Mouse (Mus musculus) layer of hippocampus, adult 2 months (tissue): ENCODE data around the gene Mroh2a. TPM values are rescaled to one million over a fixed set of nuclear protein-coding genes. Genes with fewer than 3 reads are reported as not detected.

Experiments used
- DNase-seq, 2 experiments: peaks; one replicate each; pipeline ENCODE4 v3.0.0; 2022; ENCODE audit warnings: low spot score in 2 of 2
- H3K27ac ChIP-seq: fragments of 200-600 bp; 2 replicates; pipeline ENCODE4 v1.8.1; 2022
- H3K4me3 ChIP-seq: fragments of 200-600 bp; 2 replicates; pipeline ENCODE4 v1.8.1; 2022; ENCODE audit warnings: mild to moderate bottlenecking
- CTCF ChIP-seq: fragments of 200-600 bp; conservative IDR thresholded peaks from 2 replicates; pipeline ENCODE4 v1.8.1; 2022; ENCODE audit warnings: antibody characterized with exemption, mild to moderate bottlenecking, moderate library complexity
- total RNA-seq, 2 experiments: library from RNA; stranded (reverse); gene quantifications; 2 replicates each; pipeline ENCODE4 v1.2.3; 2021

Mroh2a gene
- total RNA-seq, 2 experiments from 2014 or later: 0.38 TPM; not detected in 1

GRCm38 (mm10) chr1:88260604-88261377 lies 34.0 kb downstream of the Mroh2a start:
- H3K27ac ChIP-seq: no peak overlapping the region
- DNase-seq: no peak
- no peak overlapping the region for H3K4me3 ChIP-seq
- TF ChIP-seq CTCF: no peak

- H3K27ac ChIP-seq: no peak overlapping the region
- no peak overlapping the region for H3K4me3 ChIP-seq
- no peak for TF ChIP-seq CTCF
- no peak for DNase-seq
Observed at GRCm38 (mm10) chr1:88261706-88262105, 34.9 kb downstream of the Mroh2a start.

- Histone ChIP-seq H3K27ac (no peak overlapping the region), H3K4me3 (no peak overlapping the region)
- TF ChIP-seq CTCF: no peak
- no peak for DNase-seq
Observed at GRCm38 (mm10) chr1:88262255-88262654, 35.5 kb downstream of the Mroh2a start.

- Histone ChIP-seq H3K4me3 (no peak overlapping the region), H3K27ac (no peak overlapping the region)
- DNase-seq: no peak
- TF ChIP-seq CTCF: no peak
Observed at GRCm38 (mm10) chr1:88262961-88263360, 36.2 kb downstream of the Mroh2a start.

- no peak overlapping the region for H3K27ac ChIP-seq
- no peak for TF ChIP-seq CTCF
- no peak for DNase-seq
- no peak overlapping the region for H3K4me3 ChIP-seq
Observed at GRCm38 (mm10) chr1:88263778-88264177, 37.0 kb downstream of the Mroh2a start.

- TF ChIP-seq CTCF: no peak
- Histone ChIP-seq H3K4me3 (no peak overlapping the region), H3K27ac (no peak overlapping the region)
- no peak for DNase-seq
Observed at GRCm38 (mm10) chr1:88264237-88264868, 37.6 kb downstream of the Mroh2a start.

- no peak overlapping the region for H3K4me3 ChIP-seq
- no peak for TF ChIP-seq CTCF
- no peak for DNase-seq
- H3K27ac ChIP-seq: no peak overlapping the region
Observed at GRCm38 (mm10) chr1:88264869-88265240, 38.1 kb downstream of the Mroh2a start.

- DNase-seq: no peak
- H3K4me3 ChIP-seq: no peak overlapping the region
- no peak overlapping the region for H3K27ac ChIP-seq
- no peak for TF ChIP-seq CTCF
Observed at GRCm38 (mm10) chr1:88266123-88266522, 39.3 kb downstream of the Mroh2a start.

- no peak overlapping the region for H3K27ac ChIP-seq
- TF ChIP-seq CTCF: no peak
- H3K4me3 ChIP-seq: no peak overlapping the region
- DNase-seq: no peak
Observed at GRCm38 (mm10) chr1:88267489-88267888, 40.7 kb downstream of the Mroh2a start.

GRCm38 (mm10) chr1:88268070-88268469 lies 41.3 kb downstream of the Mroh2a start:
- no peak overlapping the region for H3K27ac ChIP-seq
- no peak for TF ChIP-seq CTCF
- DNase-seq: no peak
- no peak overlapping the region for H3K4me3 ChIP-seq

GRCm38 (mm10) chr1:88269539-88270309 lies 42.9 kb downstream of the Mroh2a start:
- H3K4me3 ChIP-seq: no peak overlapping the region
- no peak for TF ChIP-seq CTCF
- DNase-seq: no peak

GRCm38 (mm10) chr1:88272851-88273250 lies 46.1 kb downstream of the Mroh2a start:
- no peak for TF ChIP-seq CTCF
- Histone ChIP-seq H3K4me3 (no peak overlapping the region), H3K27ac (no peak overlapping the region)
- DNase-seq: no peak

More at GRCm38 (mm10) chr1:88269539-88270309, 42.9 kb downstream of the Mroh2a start:
- H3K27ac ChIP-seq: no peak overlapping the region

- TF ChIP-seq CTCF: no peak
- Histone ChIP-seq H3K27ac (no peak overlapping the region), H3K4me3 (no peak overlapping the region)
- DNase-seq: no peak
Observed at GRCm38 (mm10) chr1:88273326-88273725, 46.5 kb downstream of the Mroh2a start.
